Comparison of ENCODE assay signal across 8 mouse cellular contexts in the genomic region with DNA sequence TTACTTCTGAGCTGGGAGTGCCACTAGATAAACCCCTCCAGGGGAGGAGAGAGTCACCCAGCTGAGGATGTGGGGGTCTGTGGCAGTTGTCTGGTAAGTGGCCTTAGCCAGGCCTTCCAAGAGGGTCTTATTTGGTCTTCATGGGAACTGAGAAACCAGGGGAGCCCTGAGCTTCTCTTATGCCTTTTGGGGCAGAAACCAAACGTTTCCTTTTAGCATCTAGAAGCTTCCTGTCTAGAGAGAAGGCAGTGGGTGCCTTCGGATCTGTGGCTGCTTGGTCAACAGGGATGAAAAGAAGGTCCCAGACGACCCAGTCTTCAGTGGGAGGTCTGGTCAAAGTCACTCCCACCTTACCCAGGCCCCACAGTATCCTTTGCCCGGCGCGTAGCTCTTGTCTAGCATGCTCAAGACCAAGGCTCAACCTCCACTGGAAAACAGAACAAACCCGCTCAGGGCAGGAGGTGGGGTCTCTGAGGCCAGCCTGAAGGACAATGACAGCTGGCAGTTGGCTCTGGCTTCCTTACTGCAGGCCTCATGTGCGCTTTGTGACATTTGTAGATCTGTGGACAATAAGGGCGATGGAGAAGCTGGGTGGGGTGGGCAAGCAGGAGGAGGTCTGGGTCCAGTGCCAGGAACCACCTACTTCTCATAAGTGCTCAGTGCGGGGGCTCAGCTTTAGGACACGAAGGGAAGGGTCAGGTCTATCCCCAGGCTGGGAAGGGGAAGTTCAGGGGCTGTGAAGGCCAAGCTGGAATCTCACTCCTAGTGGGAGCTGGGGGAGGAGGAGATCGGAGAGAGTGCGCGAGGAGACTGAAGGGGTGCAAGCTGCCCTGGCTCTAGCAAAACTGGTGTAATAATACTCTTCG. TPM values are rescaled to one million over a fixed set of nuclear protein-coding genes. Genes with fewer than 3 reads are reported as not detected.
DNase-seq lines count a peak whose midpoint lies in the region; ATAC-seq lines count a peak whose summit lies in the region.

Gene Gm572 (plus strand): TSS at position 27 of the 866 bp plus-strand sequence.

- H3K36me3 ChIP-seq in embryonic facial prominence, embryonic 14.5 days (ENCODE audit: control insufficient read depth, insufficient read depth, low read length), result no peaks in the 10 kb centered on the region
- no peaks in the 10 kb centered on the region for H3K36me3 ChIP-seq in hindbrain, embryonic 15.5 days
- no peaks in the 10 kb centered on the region for H3K36me3 ChIP-seq in midbrain, embryonic 15.5 days (replicated peaks)

- WGBS in embryonic facial prominence, embryonic 14.5 days, result 61% methylated on average over 15 of the region's 15 CpGs
- 64% methylated on average over 15 of the region's 15 CpGs for WGBS in hindbrain, embryonic 15.5 days
- WGBS in midbrain, embryonic 15.5 days, result 72% methylated on average over 15 of the region's 15 CpGs

- peak; percentile 32 for DNase-seq in layer of hippocampus, adult 9-11 months
- DNase-seq in layer of hippocampus, adult 11-12 months (ENCODE audit: low spot score), result no peak
- DNase-seq in embryonic facial prominence, embryonic 14.5 days (ENCODE audit: low spot score), result peak; percentile 51
- no peak for DNase-seq in left cerebral cortex, postnatal 36 days (ENCODE audit: low spot score in 2 of 2)
- no peak for DNase-seq in right cerebral cortex, adult 2 months (ENCODE audit: low spot score in 2 of 2)
- no peak for DNase-seq in Muller cell, postnatal 12 days (ENCODE audit: inconsistent ontology term)

- H3K4me1 ChIP-seq in embryonic facial prominence, embryonic 14.5 days (ENCODE audit: control insufficient read depth, insufficient read depth, low read length), result no peaks in the 10 kb centered on the region
- H3K4me1 ChIP-seq in hindbrain, embryonic 15.5 days (replicated peaks), result no peaks in the 10 kb centered on the region
- peaks cover 6% of the 10 kb centered on the region; the same call in 1 of the 2 replicates for H3K4me1 ChIP-seq in midbrain, embryonic 15.5 days

- H3K9ac ChIP-seq in embryonic facial prominence, embryonic 14.5 days (ENCODE audit: low read depth, low read length), result peak within 1 kb of the TSS; percentile 37; the same call in 1 of the 2 replicates
- H3K9ac ChIP-seq in hindbrain, embryonic 15.5 days, result no peak within 1 kb of the TSS
- no peak within 1 kb of the TSS for H3K9ac ChIP-seq in midbrain, embryonic 15.5 days

- peak; percentile 70 for ATAC-seq in embryonic facial prominence, embryonic 14.5 days (ENCODE audit: low read depth)
- no peak for ATAC-seq in hindbrain, embryonic 15.5 days (ENCODE audit: low FRiP score, low read depth)
- no peak for ATAC-seq in midbrain, embryonic 15.5 days (replicated peaks)

- intact Hi-C loops in left cerebral cortex, postnatal 36 days (cut with DNase I), result no loop called here

- H3K27me3 ChIP-seq in embryonic facial prominence, embryonic 14.5 days (replicated peaks; ENCODE audit: control insufficient read depth, insufficient read depth, low read length), result no peaks in the 10 kb centered on the region
- H3K27me3 ChIP-seq in hindbrain, embryonic 15.5 days, result no peaks in the 10 kb centered on the region
- no peaks in the 10 kb centered on the region for H3K27me3 ChIP-seq in midbrain, embryonic 15.5 days (replicated peaks)

- H3K4me3 ChIP-seq in embryonic facial prominence, embryonic 14.5 days (ENCODE audit: low read depth, low read length), result peak within 1 kb of the TSS; percentile 19; the same call in 1 of the 2 replicates
- H3K4me3 ChIP-seq in hindbrain, embryonic 15.5 days, result no peak within 1 kb of the TSS
- no peak within 1 kb of the TSS for H3K4me3 ChIP-seq in midbrain, embryonic 15.5 days

- no peaks in the 10 kb centered on the region for H3K9me3 ChIP-seq in embryonic facial prominence, embryonic 14.5 days (ENCODE audit: control insufficient read depth, low read length)
- H3K9me3 ChIP-seq in hindbrain, embryonic 15.5 days, result no peaks in the 10 kb centered on the region
- H3K9me3 ChIP-seq in midbrain, embryonic 15.5 days, result no peaks in the 10 kb centered on the region

- no peak within 1 kb of the TSS for H3K27ac ChIP-seq in embryonic facial prominence, embryonic 14.5 days (replicated peaks; ENCODE audit: low read depth, low read length)
- H3K27ac ChIP-seq in hindbrain, embryonic 15.5 days (replicated peaks), result no peak within 1 kb of the TSS
- H3K27ac ChIP-seq in midbrain, embryonic 15.5 days, result no peak within 1 kb of the TSS

- H3K4me2 ChIP-seq in embryonic facial prominence, embryonic 14.5 days (ENCODE audit: low read depth, low read length), result peak within 1 kb of the TSS; percentile 44
- peak within 1 kb of the TSS; percentile 36 for H3K4me2 ChIP-seq in hindbrain, embryonic 15.5 days
- H3K4me2 ChIP-seq in midbrain, embryonic 15.5 days, result peak within 1 kb of the TSS; percentile 33; the same call in 1 of the 2 replicates

RNA-seq across cellular contexts. Expression of gene Gm572, which starts in this region (rescaled TPM):
- polyA plus RNA-seq in embryonic facial prominence, embryonic 14.5 days (2014; fragmentation: Nextera tagmentation; extraction: Ambion mirVana), result 0.17 TPM in 1 of 2 replicates, not detected in the other
- polyA plus RNA-seq in hindbrain, embryonic 15.5 days (2015; fragmentation: Nextera tagmentation; extraction: Ambion mirVana), result not detected in 2 replicates
- not detected in 2 replicates for polyA plus RNA-seq in midbrain, embryonic 15.5 days (2015; fragmentation: Nextera tagmentation; extraction: Ambion mirVana)
- not detected for total RNA-seq in left cerebral cortex, postnatal 36 days (2021)

Comparison
In these comparisons a context has a peak if more than half of its experiments do, and no peak if none do; other contexts are left out.
1. Peak in DNase-seq, ATAC-seq, H3K4me3 ChIP-seq, H3K9ac ChIP-seq and H3K4me2 ChIP-seq in embryonic facial prominence, embryonic 14.5 days; RNA of the gene not detected or under 1 TPM.